Mouse (Mus musculus) gastrocnemius, postnatal 4 days (tissue): ENCODE data around the gene Rnf17. TPM values are rescaled to one million over a fixed set of nuclear protein-coding genes. Genes with fewer than 3 reads are reported as not detected.

Experiments
- DNase-seq, 2 experiments: peaks; one replicate each; pipeline ENCODE4 v3.0.0; 2021 to 2022; ENCODE audit warnings: low spot score in 2 of 2, mixed read lengths in 2 of 2
- long read RNA-seq, 2 experiments: library from polyadenylated mRNA; stranded (forward); transcript quantifications; one replicate each; pipeline ENCODE4 v2.0.0; 2021
- total RNA-seq, 2 experiments: library from RNA; stranded (reverse); gene quantifications; 2 replicates each; pipeline ENCODE4 v1.2.3; 2021

The Rnf17 gene
- under 1 TPM in 1 of 2 experiments, not detected in 1; 0.32 TPM for total RNA-seq
- long read RNA-seq, experiment 1, partial matches to known transcripts: 0 of 2 reads
- long read RNA-seq, experiment 1, other reads (novel, unspliced or antisense): 1 of 2 reads
- long read RNA-seq, experiment 2: 0 reads

GRCm38 (mm10) chr14:56402311-56403071, at the start of gene Rnf17:
Rnf17 (plus strand) TSS chr14:56402581.
- no peak for DNase-seq

- no peak for DNase-seq
These were observed 47.6 kb upstream of the Rnf17 start for GRCm38 (mm10) chr14:56354803-56355202.

- no peak for DNase-seq
These were observed 47.0 kb upstream of the Rnf17 start for GRCm38 (mm10) chr14:56355396-56355795.

- no peak for DNase-seq
These were observed 46.2 kb upstream of the Rnf17 start for GRCm38 (mm10) chr14:56356196-56356595.

- no peak for DNase-seq
These were observed 44.0 kb upstream of the Rnf17 start for GRCm38 (mm10) chr14:56358422-56358821.

- DNase-seq: no peak
These were observed 43.2 kb upstream of the Rnf17 start for GRCm38 (mm10) chr14:56359131-56359530.

GRCm38 (mm10) chr14:56364711-56365237, 37.6 kb upstream of the Rnf17 start, which contains the start of gene Atp12a:
Atp12a (plus strand) TSS chr14:56365068.
- DNase-seq: no peak

GRCm38 (mm10) chr14:56365292-56365691, 37.1 kb upstream of the Rnf17 start:
- DNase-seq: no peak

- peak in 1 of 2 experiments; percentile 15 for DNase-seq
These were observed 35.7 kb upstream of the Rnf17 start for GRCm38 (mm10) chr14:56366712-56367111.

GRCm38 (mm10) chr14:56368834-56369233, 33.5 kb upstream of the Rnf17 start:
- DNase-seq: no peak

GRCm38 (mm10) chr14:56375731-56376130, 26.6 kb upstream of the Rnf17 start:
- peak; percentile 58 to 75 for DNase-seq

- no peak for DNase-seq
These were observed 24.6 kb upstream of the Rnf17 start for GRCm38 (mm10) chr14:56377745-56378144.

GRCm38 (mm10) chr14:56379336-56379735, 23.0 kb upstream of the Rnf17 start:
- no peak for DNase-seq

- no peak for DNase-seq
These were observed 20.0 kb upstream of the Rnf17 start for GRCm38 (mm10) chr14:56382366-56382765.

- DNase-seq: no peak
These were observed 12.1 kb upstream of the Rnf17 start for GRCm38 (mm10) chr14:56390247-56390646.

- DNase-seq: no peak
These were observed 8.6 kb upstream of the Rnf17 start for GRCm38 (mm10) chr14:56393704-56394312.

GRCm38 (mm10) chr14:56398001-56398400, 4.4 kb upstream of the Rnf17 start:
- DNase-seq: no peak

GRCm38 (mm10) chr14:56403072-56403375, 643 bp downstream of the Rnf17 start:
- no peak for DNase-seq

GRCm38 (mm10) chr14:56462090-56462489, 59.7 kb downstream of the Rnf17 start:
- DNase-seq: no peak

GRCm38 (mm10) chr14:56462729-56463128, 60.3 kb downstream of the Rnf17 start:
- DNase-seq: no peak

- DNase-seq: no peak
These were observed 65.8 kb downstream of the Rnf17 start for GRCm38 (mm10) chr14:56468145-56468544.

GRCm38 (mm10) chr14:56489806-56490205, 87.4 kb downstream of the Rnf17 start:
- DNase-seq: no peak
